Mouse (Mus musculus): ENCODE measurements around the gene Mapk7. TPM values are rescaled to one million over a fixed set of nuclear protein-coding genes. Genes with fewer than 3 reads are reported as not detected.

The Mapk7 gene
- 57.9 and 61.6 TPM in 2 replicates for polyA plus RNA-seq (2014; fragmentation: Nextera tagmentation; extraction: Ambion mirVana)

- Histone ChIP-seq H3K9me3 (ENCODE audit: control insufficient read depth, low read length) (no peaks in the 10 kb centered on the region), H3K27ac (peak within 1 kb of the TSS; percentile 92), H3K4me1 (replicated peaks; ENCODE audit: control insufficient read depth, insufficient read depth, low read length) (peaks cover 11% of the 10 kb centered on the region), H3K4me2 (replicated peaks) (peak within 1 kb of the TSS; percentile 75), H3K4me3 (replicated peaks; ENCODE audit: low read length) (peak within 1 kb of the TSS; percentile 89), H3K27me3 (ENCODE audit: control insufficient read depth, insufficient read depth, low read length) (no peaks in the 10 kb centered on the region), H3K9ac (peak within 1 kb of the TSS; percentile 89), H3K36me3 (replicated peaks; ENCODE audit: control insufficient read depth, insufficient read depth) (peaks cover 34% of the 10 kb centered on the region)
- peak; percentile 100 for DNase-seq (ENCODE audit: low spot score)
- peak; percentile 98 for ATAC-seq (ENCODE audit: low FRiP score)
- under 1% methylated on average over 61 of the region's 62 CpGs for WGBS
Measured at GRCm38 (mm10) chr11:61494129-61494997, at the start of gene Mapk7. TSS of gene Mapk7 (minus strand) at chr11:61494406.

DNA sequence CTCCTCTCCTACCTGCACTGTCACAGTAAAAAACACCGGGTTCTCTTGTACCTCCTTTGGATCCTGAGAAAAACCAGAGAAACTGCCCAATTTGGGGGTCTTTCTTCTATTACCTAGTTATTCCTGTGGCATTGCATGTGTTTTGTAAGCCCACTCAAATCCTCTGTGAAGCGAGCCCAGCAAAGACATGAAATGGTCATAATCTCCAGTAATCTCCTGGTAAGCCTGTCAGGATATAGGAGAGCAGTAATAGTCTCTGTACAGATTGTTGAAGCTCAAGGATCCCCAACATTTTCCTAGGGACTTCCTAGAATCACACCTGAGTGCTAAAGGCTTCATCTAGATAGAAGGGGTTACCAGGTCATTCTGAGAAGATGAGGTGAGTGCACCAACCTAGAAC is 46.9 kb upstream of the Mapk7 start:
- Histone ChIP-seq H3K36me3 (replicated peaks; ENCODE audit: control insufficient read depth, insufficient read depth) (peaks cover 42% of the 10 kb centered on the region), H3K27me3 (ENCODE audit: control insufficient read depth, insufficient read depth, low read length) (no peaks in the 10 kb centered on the region), H3K27ac (no peak overlapping the region), H3K4me2 (replicated peaks) (no peak overlapping the region), H3K9me3 (ENCODE audit: control insufficient read depth, low read length) (no peaks in the 10 kb centered on the region), H3K4me3 (replicated peaks; ENCODE audit: low read length) (no peak overlapping the region), H3K9ac (no peak overlapping the region), H3K4me1 (replicated peaks; ENCODE audit: control insufficient read depth, insufficient read depth, low read length) (no peaks in the 10 kb centered on the region)
- ATAC-seq (ENCODE audit: low FRiP score) (no peak), DNase-seq (ENCODE audit: low spot score) (no peak)
- WGBS, result 92% methylated on average over 2 of the region's 2 CpGs

GRCm38 (mm10) chr11:61540642-61541041 is 46.4 kb upstream of the Mapk7 start:
- Histone ChIP-seq H3K4me3 (replicated peaks; ENCODE audit: low read length) (no peak overlapping the region), H3K9me3 (ENCODE audit: control insufficient read depth, low read length) (no peaks in the 10 kb centered on the region), H3K27ac (no peak overlapping the region), H3K4me1 (replicated peaks; ENCODE audit: control insufficient read depth, insufficient read depth, low read length) (no peaks in the 10 kb centered on the region), H3K36me3 (replicated peaks; ENCODE audit: control insufficient read depth, insufficient read depth) (peaks cover 37% of the 10 kb centered on the region), H3K4me2 (replicated peaks) (no peak overlapping the region), H3K27me3 (ENCODE audit: control insufficient read depth, insufficient read depth, low read length) (no peaks in the 10 kb centered on the region), H3K9ac (no peak overlapping the region)
- WGBS, result 83% methylated on average over 7 of the region's 7 CpGs
- DNase-seq (ENCODE audit: low spot score) (no peak), ATAC-seq (ENCODE audit: low FRiP score) (no peak)

- Histone ChIP-seq H3K27ac (0 out of 2 replicates have a peak overlapping the region, but pooled peaks have one; percentile 38), H3K36me3 (replicated peaks; ENCODE audit: control insufficient read depth, insufficient read depth) (peaks cover 26% of the 10 kb centered on the region), H3K4me1 (replicated peaks; ENCODE audit: control insufficient read depth, insufficient read depth, low read length) (no peaks in the 10 kb centered on the region), H3K4me3 (replicated peaks; ENCODE audit: low read length) (no peak overlapping the region), H3K9me3 (ENCODE audit: control insufficient read depth, low read length) (no peaks in the 10 kb centered on the region), H3K4me2 (replicated peaks) (no peak overlapping the region), H3K27me3 (ENCODE audit: control insufficient read depth, insufficient read depth, low read length) (no peaks in the 10 kb centered on the region), H3K9ac (no peak overlapping the region)
- ATAC-seq (ENCODE audit: low FRiP score) (no peak), DNase-seq (ENCODE audit: low spot score) (no peak)
- WGBS, result 92% methylated on average over 3 of the region's 3 CpGs
Measured at GRCm38 (mm10) chr11:61537362-61537761, 43.2 kb upstream of the Mapk7 start.

- Histone ChIP-seq H3K27ac (0 out of 2 replicates have a peak overlapping the region, but pooled peaks have one; percentile 38), H3K9ac (no peak overlapping the region)
- 77% methylated on average over 3 of the region's 3 CpGs for WGBS
Measured at GRCm38 (mm10) chr11:61536952-61537351, 42.7 kb upstream of the Mapk7 start.

DNA sequence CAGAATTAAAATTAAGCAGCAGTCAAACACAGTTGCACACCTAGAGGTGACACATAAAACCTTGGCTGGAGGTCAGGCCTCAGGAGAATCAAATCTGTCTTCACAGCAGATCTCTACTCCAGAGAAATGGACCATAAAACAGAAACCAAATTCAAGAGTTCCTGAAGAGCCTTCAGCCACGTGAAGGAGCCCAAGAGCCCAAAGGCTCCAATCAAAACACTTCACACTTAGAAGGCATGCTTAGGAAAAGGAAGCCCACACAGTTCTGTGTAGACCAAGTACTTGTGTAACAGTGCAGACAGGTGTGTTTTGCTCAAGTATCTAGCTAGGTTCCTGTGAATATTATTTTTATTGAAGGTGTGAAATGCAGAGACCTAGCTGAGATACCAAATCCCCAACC is 41.3 kb upstream of the Mapk7 start:
- peaks cover 32% of the 10 kb centered on the region for H3K36me3 ChIP-seq (replicated peaks; ENCODE audit: control insufficient read depth, insufficient read depth)
- no peak overlapping the region for H3K9ac ChIP-seq
- H3K27me3 ChIP-seq (ENCODE audit: control insufficient read depth, insufficient read depth, low read length), result no peaks in the 10 kb centered on the region
- H3K4me2 ChIP-seq (replicated peaks), result no peak overlapping the region
- H3K4me3 ChIP-seq (replicated peaks; ENCODE audit: low read length), result no peak overlapping the region
- WGBS, result 76% methylated on average over 1 of the region's 1 CpGs
- H3K9me3 ChIP-seq (ENCODE audit: control insufficient read depth, low read length), result no peaks in the 10 kb centered on the region
- no peak overlapping the region for H3K27ac ChIP-seq
- no peaks in the 10 kb centered on the region for H3K4me1 ChIP-seq (replicated peaks; ENCODE audit: control insufficient read depth, insufficient read depth, low read length)
- ATAC-seq (ENCODE audit: low FRiP score), result no peak
- no peak for DNase-seq (ENCODE audit: low spot score)

More at GRCm38 (mm10) chr11:61536952-61537351, 42.7 kb upstream of the Mapk7 start:
- no peak for DNase-seq (ENCODE audit: low spot score)
- Histone ChIP-seq H3K4me2 (replicated peaks) (no peak overlapping the region), H3K9me3 (ENCODE audit: control insufficient read depth, low read length) (no peaks in the 10 kb centered on the region), H3K27me3 (ENCODE audit: control insufficient read depth, insufficient read depth, low read length) (no peaks in the 10 kb centered on the region), H3K4me1 (replicated peaks; ENCODE audit: control insufficient read depth, insufficient read depth, low read length) (no peaks in the 10 kb centered on the region), H3K4me3 (replicated peaks; ENCODE audit: low read length) (no peak overlapping the region), H3K36me3 (replicated peaks; ENCODE audit: control insufficient read depth, insufficient read depth) (peaks cover 29% of the 10 kb centered on the region)
- ATAC-seq (ENCODE audit: low FRiP score), result no peak

- DNase-seq (ENCODE audit: low spot score) (no peak), ATAC-seq (ENCODE audit: low FRiP score) (no peak)
- no peak overlapping the region for H3K4me3 ChIP-seq (replicated peaks; ENCODE audit: low read length)
- WGBS, result 68% methylated on average over 5 of the region's 5 CpGs
- H3K36me3 ChIP-seq (replicated peaks; ENCODE audit: control insufficient read depth, insufficient read depth), result peaks cover 31% of the 10 kb centered on the region
- H3K9me3 ChIP-seq (ENCODE audit: control insufficient read depth, low read length), result no peaks in the 10 kb centered on the region
- H3K4me1 ChIP-seq (replicated peaks; ENCODE audit: control insufficient read depth, insufficient read depth, low read length), result peaks cover 6% of the 10 kb centered on the region; the same call in 1 of the 2 replicates
- H3K27ac ChIP-seq, result no peak overlapping the region
- no peak overlapping the region for H3K4me2 ChIP-seq (replicated peaks)
- no peak overlapping the region for H3K9ac ChIP-seq
- no peaks in the 10 kb centered on the region for H3K27me3 ChIP-seq (ENCODE audit: control insufficient read depth, insufficient read depth, low read length)
Measured at GRCm38 (mm10) chr11:61533571-61533970, 39.4 kb upstream of the Mapk7 start.

GRCm38 (mm10) chr11:61532820-61533219 is 38.6 kb upstream of the Mapk7 start:
- H3K27me3 ChIP-seq (ENCODE audit: control insufficient read depth, insufficient read depth, low read length), result no peaks in the 10 kb centered on the region
- no peak for DNase-seq (ENCODE audit: low spot score)
- H3K9me3 ChIP-seq (ENCODE audit: control insufficient read depth, low read length), result no peaks in the 10 kb centered on the region
- WGBS, result 98% methylated on average over 2 of the region's 2 CpGs
- no peak overlapping the region for H3K9ac ChIP-seq
- H3K4me1 ChIP-seq (replicated peaks; ENCODE audit: control insufficient read depth, insufficient read depth, low read length), result peaks cover 6% of the 10 kb centered on the region; the same call in 1 of the 2 replicates
- H3K4me3 ChIP-seq (replicated peaks; ENCODE audit: low read length), result no peak overlapping the region
- no peak for ATAC-seq (ENCODE audit: low FRiP score)
- no peak overlapping the region for H3K4me2 ChIP-seq (replicated peaks)
- H3K36me3 ChIP-seq (replicated peaks; ENCODE audit: control insufficient read depth, insufficient read depth), result peaks cover 29% of the 10 kb centered on the region; the same call in 1 of the 2 replicates
- H3K27ac ChIP-seq, result no peak overlapping the region

DNA sequence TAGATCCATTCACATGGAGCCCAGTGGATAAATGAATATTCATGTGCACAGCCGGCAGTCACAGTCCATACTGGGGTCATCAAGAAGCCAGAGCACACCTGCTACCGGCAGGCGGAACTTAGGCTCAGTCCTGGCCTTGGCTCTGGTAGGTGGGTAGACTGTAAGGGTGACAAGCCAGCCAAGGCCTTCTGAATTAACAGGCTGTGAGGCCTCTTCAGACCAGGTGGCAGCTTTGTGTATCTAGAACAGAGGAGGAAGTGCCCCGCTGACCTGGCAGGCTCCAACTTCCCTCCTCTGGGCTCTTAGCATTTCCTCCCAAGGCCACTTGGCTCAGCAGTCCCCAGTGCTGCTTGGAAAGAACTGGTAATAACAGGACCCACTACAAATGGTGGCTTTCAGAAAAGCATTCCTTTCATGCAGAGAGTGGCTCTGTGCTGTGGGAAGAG is 35.1 kb upstream of the Mapk7 start:
- Histone ChIP-seq H3K27ac (0 out of 2 replicates have a peak overlapping the region, but pooled peaks have one; percentile 39), H3K36me3 (replicated peaks; ENCODE audit: control insufficient read depth, insufficient read depth) (0 out of 2 replicates have a peak, but pooled peaks cover 29% of the 10 kb centered on the region), H3K27me3 (ENCODE audit: control insufficient read depth, insufficient read depth, low read length) (no peaks in the 10 kb centered on the region), H3K4me2 (replicated peaks) (no peak overlapping the region), H3K9me3 (ENCODE audit: control insufficient read depth, low read length) (no peaks in the 10 kb centered on the region), H3K4me3 (replicated peaks; ENCODE audit: low read length) (no peak overlapping the region), H3K4me1 (replicated peaks; ENCODE audit: control insufficient read depth, insufficient read depth, low read length) (peaks cover 6% of the 10 kb centered on the region; the same call in 1 of the 2 replicates), H3K9ac (no peak overlapping the region)
- WGBS, result 20% methylated on average over 4 of the region's 4 CpGs
- no peak for DNase-seq (ENCODE audit: low spot score)
- ATAC-seq (ENCODE audit: low FRiP score), result peak; percentile 66
